Mouse (Mus musculus): ENCODE measurements at regions not wholly inside any gene's neighbourhood (a gene's known extent, or its start where the extent isn't known, plus 50 kb on each side); places are given as distances from the start of the nearest gene placed in this dataset.

DNA sequence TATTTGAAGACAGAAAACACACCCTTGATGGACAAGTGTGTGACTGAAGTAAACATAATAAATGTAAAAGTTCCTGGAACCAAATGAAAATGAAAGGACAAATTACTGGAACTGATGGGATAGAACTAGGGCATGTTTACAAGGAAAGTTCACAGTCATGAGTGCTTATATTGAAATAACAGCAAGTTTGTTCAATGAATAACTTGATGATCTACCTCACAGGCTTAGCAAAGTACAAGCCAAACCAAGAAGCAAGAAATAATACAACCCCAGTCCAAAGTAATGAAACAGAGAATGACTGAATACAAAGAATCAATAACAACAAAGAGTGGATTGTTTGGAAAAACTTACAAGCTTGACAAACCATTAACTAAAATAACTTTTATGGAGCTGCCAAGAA, 56.2 kb downstream of the Gm379 start:
- DNase-seq = no peak
- intact Hi-C loops (cut with DNase I) = no loop called here

DNA sequence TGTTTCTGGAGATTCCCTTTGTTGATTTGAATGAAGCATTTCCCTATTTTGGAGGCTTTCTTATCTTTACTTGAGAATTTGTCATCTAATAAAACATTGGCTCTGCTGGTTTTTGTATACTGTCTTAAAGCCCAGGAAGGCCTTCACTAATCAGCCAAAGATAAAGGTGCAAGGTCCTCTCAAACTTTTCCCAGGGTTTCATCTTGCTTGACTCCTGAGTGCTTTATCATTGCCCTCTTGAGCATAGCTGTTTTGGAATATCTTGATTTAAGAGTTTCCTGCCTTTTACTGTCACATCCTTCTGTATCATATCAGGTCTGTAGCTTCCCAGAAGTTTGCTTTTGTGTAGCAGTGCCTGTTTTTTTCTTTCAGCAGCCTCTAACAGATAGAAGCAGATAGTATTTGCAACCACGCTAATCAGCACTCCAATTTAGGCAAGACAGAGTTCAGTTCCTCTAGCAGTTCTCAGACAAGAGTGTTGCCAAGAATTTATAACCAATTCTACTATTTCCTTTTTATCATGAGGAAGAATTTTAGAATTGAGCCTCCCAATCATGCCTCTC, 64.7 kb downstream of the Gm379 start:
- intact Hi-C loops (cut with DNase I) = no loop called here
- no peak for DNase-seq

DNA sequence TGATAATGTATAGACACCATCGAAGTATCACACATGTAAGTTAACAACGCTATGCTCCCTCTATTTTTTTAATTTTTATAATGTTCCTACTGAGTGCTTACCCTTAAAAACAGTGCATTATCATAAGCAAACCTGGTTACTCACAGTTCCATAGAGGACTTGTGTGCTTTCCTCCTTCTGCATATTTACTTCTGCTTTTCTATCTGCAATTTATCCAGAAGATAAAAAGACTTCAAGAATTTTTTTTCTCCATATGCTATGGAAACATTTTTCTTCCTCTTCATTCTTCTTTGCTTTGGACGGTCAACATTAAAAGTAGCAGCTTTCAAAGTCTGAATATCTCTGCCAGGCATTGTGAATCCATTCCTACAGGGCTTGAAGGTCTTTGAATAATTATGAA, 102.7 kb downstream of the Gm379 start:
- DNase-seq = no peak
- intact Hi-C loops (cut with DNase I) = no loop called here

DNA sequence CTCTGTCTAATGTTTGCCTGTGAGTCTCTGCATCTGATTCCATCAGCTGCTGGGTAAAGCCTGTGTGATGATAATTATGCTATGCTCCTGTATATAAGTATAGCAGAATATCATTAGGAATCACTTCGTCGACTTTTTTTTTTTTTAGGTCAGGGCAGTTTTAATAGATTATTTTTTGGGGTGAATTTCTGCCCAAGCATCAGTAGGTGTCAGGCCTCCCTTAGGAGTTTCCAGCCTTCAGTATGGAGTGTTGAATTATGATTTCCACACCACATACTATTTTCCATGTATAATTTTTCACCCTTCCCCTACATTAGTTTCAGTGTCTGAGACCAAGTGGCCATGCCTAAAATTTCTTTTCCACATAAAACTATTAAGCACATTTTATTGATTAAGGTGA, 121.5 kb downstream of the Gm379 start:
- no peak for DNase-seq
- intact Hi-C loops (cut with DNase I) = no loop called here

DNA sequence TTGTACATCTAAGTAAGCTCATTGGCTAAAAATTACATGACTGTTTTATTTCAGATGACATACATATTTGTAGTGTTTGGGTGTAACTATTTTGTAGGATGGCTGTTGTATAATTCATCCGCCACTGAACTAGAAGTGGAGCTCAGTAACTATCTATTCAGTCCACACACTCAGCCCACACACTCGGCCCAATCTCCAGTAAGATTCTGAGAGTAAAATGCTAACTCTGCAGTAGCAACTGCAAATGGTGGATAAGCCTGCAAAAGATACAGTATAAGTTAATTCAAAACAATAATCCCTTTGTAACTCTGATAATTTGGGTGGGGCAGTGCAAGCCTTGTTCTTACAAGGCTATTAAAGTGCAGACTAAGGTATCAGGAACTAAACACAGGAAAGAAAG, 123.3 kb downstream of the Gm379 start:
- no peak for DNase-seq
- intact Hi-C loops (cut with DNase I) = no loop called here

DNA sequence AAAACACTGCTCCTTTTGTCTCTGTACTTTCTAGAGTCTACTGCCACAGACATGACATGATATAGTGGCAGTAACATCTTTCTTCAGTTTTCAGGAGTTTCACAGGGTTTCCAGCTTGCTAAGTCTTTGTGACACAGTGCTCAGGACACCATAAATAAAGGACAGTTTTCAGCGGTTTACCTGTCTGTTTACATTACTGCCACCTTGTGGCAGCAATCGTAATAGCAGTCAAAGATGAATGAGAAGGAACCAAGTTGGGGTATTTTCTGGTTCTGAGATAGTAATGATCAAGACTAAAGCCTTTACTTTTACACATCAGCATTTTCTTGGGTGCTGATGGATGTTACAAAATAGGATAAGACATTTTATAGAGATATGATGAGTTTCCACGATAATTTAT, 127.7 kb downstream of the Gm379 start:
- peak; percentile 23 to 26 for DNase-seq
- intact Hi-C loops (cut with DNase I) = loop anchor here (1.0 kb wide), 1 partner anchor 721 kb away; the partner anchor contains the start of gene 2610002M06Rik
